Mouse (Mus musculus) stomach, embryonic 16.5 days (tissue): ENCODE measurements around the gene Slc15a1. TPM values are rescaled to one million over a fixed set of nuclear protein-coding genes. Genes with fewer than 3 reads are reported as not detected.

Experiments used
- ATAC-seq: fragments of 200-750 bp; cut with Nextera tagmentation; 2 replicates; pipeline ENCODE4 v1.8.0; 2017; ENCODE audit warnings: moderate number of reproducible peaks, moderate TSS enrichment; ENCODE audit not compliant: insufficient read depth, low FRiP score
- H3K27ac ChIP-seq: fragments of 300-500 bp; sonication (generic); 2 replicates; pipeline ENCODE4 v1.5.1; 2014; ENCODE audit warnings: low read length
- H3K27me3 ChIP-seq: fragments of 300-500 bp; sonication (generic); 2 replicates; pipeline ENCODE4 v1.6.1; 2014; ENCODE audit warnings: low read length, control low read depth, mixed read lengths; ENCODE audit not compliant: control insufficient read depth, insufficient read depth
- H3K36me3 ChIP-seq: fragments of 300-500 bp; sonication (generic); 2 replicates; pipeline ENCODE4 v1.6.1; 2014; ENCODE audit warnings: low read length; ENCODE audit not compliant: control insufficient read depth, insufficient read depth
- H3K4me1 ChIP-seq: fragments of 300-500 bp; sonication (generic); 2 replicates; pipeline ENCODE4 v1.6.1; 2014; ENCODE audit warnings: low read length, control low read depth, mixed read lengths; ENCODE audit not compliant: control insufficient read depth, insufficient read depth
- H3K4me2 ChIP-seq: fragments of 300-500 bp; sonication (generic); 2 replicates; pipeline ENCODE4 v1.6.1; 2014; ENCODE audit warnings: low read depth, low read length, mixed read lengths
- H3K4me3 ChIP-seq: fragments of 300-500 bp; sonication (generic); replicated peaks from 2 replicates; pipeline ENCODE4 v1.5.1; 2014; ENCODE audit warnings: mild to moderate bottlenecking, low read length
- H3K9ac ChIP-seq: fragments of 300-500 bp; sonication (generic); 2 replicates; pipeline ENCODE4 v1.6.1; 2014; ENCODE audit warnings: low read length
- H3K9me3 ChIP-seq: fragments of 300-500 bp; sonication (generic); replicated peaks from 2 replicates; pipeline ENCODE4 v1.6.1; 2016; ENCODE audit warnings: low read length, control low read depth; ENCODE audit not compliant: control insufficient read depth
- WGBS: fragments of 180-500 bp; shearing (Covaris S2); extraction: QIAGEN DNeasy Blood & Tissue Kit; methylation state at CpG from one replicate; pipeline ENCODE4 v1.1.7; 2014; 5-methylcytosine and 5-hydroxymethylcytosine counted together
- polyA plus RNA-seq: library from polyadenylated mRNA; unstranded; fragments of >200 nt; fragmentation: Nextera tagmentation; extraction: Ambion mirVana; gene quantifications from 2 replicates; pipeline ENCODE4 v1.2.1, GENCODE M21; 2015

Slc15a1 gene
- polyA plus RNA-seq, 1 experiment from 2014 or later, result 4.0 TPM

- Histone ChIP-seq H3K9ac (no peak overlapping the region), H3K4me1 (no peaks in the 10 kb centered on the region), H3K27ac (no peak overlapping the region), H3K4me2 (no peak overlapping the region), H3K27me3 (no peaks in the 10 kb centered on the region), H3K9me3 (no peaks in the 10 kb centered on the region), H3K36me3 (no peaks in the 10 kb centered on the region), H3K4me3 (no peak overlapping the region)
- 78% methylated on average over 9 of the region's 9 CpGs for WGBS
- no peak for ATAC-seq
These were observed 25.8 kb upstream of the Slc15a1 start for GRCm38 (mm10) chr14:121530853-121531252.

DNA sequence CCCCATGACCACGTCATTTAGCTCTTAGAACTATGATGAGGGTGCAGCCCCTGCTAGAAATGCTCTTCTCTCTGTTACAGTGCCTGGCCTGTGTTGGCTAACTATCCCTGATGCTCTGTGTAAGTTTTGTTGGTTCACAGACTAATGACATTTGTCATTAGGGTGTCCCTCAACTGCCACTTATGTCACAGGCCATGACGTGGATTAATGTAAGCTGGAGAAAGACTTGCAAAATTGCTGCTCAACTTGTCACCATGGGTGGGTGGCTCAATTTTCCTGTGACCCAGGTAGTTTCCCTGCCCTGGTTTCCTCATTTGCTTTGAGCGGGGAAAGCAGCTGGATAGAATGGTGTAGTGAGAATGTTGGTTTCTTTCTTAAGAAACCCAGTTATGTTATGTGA is 22.8 kb upstream of the Slc15a1 start:
- no peaks in the 10 kb centered on the region for H3K27me3 ChIP-seq
- 82% methylated on average over 3 of the region's 3 CpGs for WGBS
- no peak for ATAC-seq
- no peak overlapping the region for H3K9ac ChIP-seq
- H3K4me2 ChIP-seq, result no peak overlapping the region
- H3K36me3 ChIP-seq, result no peaks in the 10 kb centered on the region
- H3K4me3 ChIP-seq, result no peak overlapping the region
- no peak overlapping the region for H3K27ac ChIP-seq
- no peaks in the 10 kb centered on the region for H3K9me3 ChIP-seq
- no peaks in the 10 kb centered on the region for H3K4me1 ChIP-seq

GRCm38 (mm10) chr14:121527201-121527600 is 22.1 kb upstream of the Slc15a1 start:
- Histone ChIP-seq H3K4me3 (no peak overlapping the region), H3K27ac (no peak overlapping the region), H3K4me2 (no peak overlapping the region), H3K27me3 (no peaks in the 10 kb centered on the region), H3K4me1 (no peaks in the 10 kb centered on the region), H3K9me3 (no peaks in the 10 kb centered on the region), H3K36me3 (no peaks in the 10 kb centered on the region), H3K9ac (no peak overlapping the region)
- WGBS, result 78% methylated on average over 1 of the region's 1 CpGs
- no peak for ATAC-seq

DNA sequence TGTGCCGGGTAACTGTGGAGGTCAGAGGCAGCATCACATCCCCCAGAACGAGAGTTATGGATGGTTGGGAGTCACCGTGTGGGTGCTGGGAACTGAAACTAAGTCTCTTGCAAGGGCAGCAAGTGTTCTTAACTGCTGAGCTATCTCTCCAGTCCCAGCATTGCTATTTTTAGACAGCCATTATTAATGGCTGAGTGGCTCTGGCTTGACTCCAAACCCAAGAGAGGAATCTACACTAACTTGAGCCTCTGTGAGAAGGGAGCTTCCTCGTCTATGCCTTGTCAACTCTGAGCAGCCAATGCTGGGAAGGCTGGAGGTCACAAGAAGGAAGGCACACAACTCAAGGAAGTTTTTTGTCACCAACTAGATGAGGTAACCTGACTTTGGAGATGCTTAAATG is 16.7 kb upstream of the Slc15a1 start:
- Histone ChIP-seq H3K27ac (no peak overlapping the region), H3K9me3 (no peaks in the 10 kb centered on the region), H3K27me3 (no peaks in the 10 kb centered on the region), H3K9ac (no peak overlapping the region), H3K4me2 (no peak overlapping the region), H3K36me3 (no peaks in the 10 kb centered on the region), H3K4me3 (no peak overlapping the region), H3K4me1 (0 out of 2 replicates have a peak, but pooled peaks cover 6% of the 10 kb centered on the region)
- WGBS, result 48% methylated on average over 4 of the region's 4 CpGs
- ATAC-seq, result no peak

DNA sequence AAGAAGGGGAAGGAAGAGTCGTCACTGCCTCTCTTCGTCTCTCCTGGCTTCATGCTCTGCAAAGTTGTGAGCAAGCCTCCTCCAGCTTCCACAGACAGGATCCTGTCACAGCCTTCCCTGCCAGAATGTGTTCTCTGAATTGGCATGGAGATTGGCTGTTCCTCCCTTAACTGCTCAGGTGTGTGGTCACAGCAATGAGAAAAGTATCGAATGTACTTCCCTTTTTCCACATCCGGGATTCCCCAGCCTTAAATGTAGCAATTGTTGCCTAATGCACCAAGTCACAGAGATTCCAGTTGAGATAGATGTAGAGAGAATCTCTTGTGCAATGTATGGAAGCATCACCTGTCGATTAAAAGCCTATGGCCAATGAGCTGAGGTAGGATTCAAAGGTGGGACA is 11.8 kb upstream of the Slc15a1 start:
- no peak overlapping the region for H3K27ac ChIP-seq
- 0 out of 2 replicates have a peak, but pooled peaks cover 6% of the 10 kb centered on the region for H3K4me1 ChIP-seq
- H3K4me2 ChIP-seq, result no peak overlapping the region
- H3K4me3 ChIP-seq, result no peak overlapping the region
- no peak overlapping the region for H3K9ac ChIP-seq
- H3K27me3 ChIP-seq, result no peaks in the 10 kb centered on the region
- ATAC-seq, result no peak
- 80% methylated on average over 5 of the region's 5 CpGs for WGBS
- no peaks in the 10 kb centered on the region for H3K9me3 ChIP-seq
- H3K36me3 ChIP-seq, result no peaks in the 10 kb centered on the region

DNA sequence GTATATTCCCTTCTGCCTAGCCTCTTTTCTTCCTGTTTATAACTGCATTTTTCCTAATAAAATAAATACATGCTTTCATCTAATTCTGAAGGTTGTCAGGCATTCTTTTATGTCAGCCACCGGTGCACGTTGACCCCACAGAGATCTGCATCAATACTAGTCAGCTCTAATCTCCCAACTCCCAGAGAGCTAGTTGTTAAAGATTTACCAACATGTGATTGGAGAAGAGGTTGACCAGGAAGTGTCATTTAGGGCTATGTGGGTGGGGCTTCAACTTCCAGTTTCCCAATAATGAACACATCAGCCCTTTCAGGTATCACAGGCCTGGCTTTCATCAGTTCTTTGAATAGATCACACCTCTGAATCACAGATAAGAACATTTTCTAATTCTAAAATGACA is 3.9 kb upstream of the Slc15a1 start:
- H3K36me3 ChIP-seq, result no peaks in the 10 kb centered on the region
- no peaks in the 10 kb centered on the region for H3K9me3 ChIP-seq
- no peak overlapping the region for H3K4me2 ChIP-seq
- no peak for ATAC-seq
- H3K4me3 ChIP-seq, result no peak overlapping the region
- WGBS, result 45% methylated on average over 2 of the region's 2 CpGs
- no peak overlapping the region for H3K27ac ChIP-seq
- no peaks in the 10 kb centered on the region for H3K4me1 ChIP-seq
- no peak overlapping the region for H3K9ac ChIP-seq
- H3K27me3 ChIP-seq, result peaks cover 12% of the 10 kb centered on the region

- no peaks in the 10 kb centered on the region for H3K36me3 ChIP-seq
- no peak overlapping the region for H3K4me3 ChIP-seq
- H3K27me3 ChIP-seq, result peaks cover 12% of the 10 kb centered on the region
- H3K4me1 ChIP-seq, result no peaks in the 10 kb centered on the region
- H3K27ac ChIP-seq, result no peak overlapping the region
- no peaks in the 10 kb centered on the region for H3K9me3 ChIP-seq
- no peak overlapping the region for H3K4me2 ChIP-seq
- H3K9ac ChIP-seq, result no peak overlapping the region
- ATAC-seq, result no peak
- WGBS, result 20% methylated on average over 6 of the region's 6 CpGs
These were observed 1.3 kb upstream of the Slc15a1 start for GRCm38 (mm10) chr14:121506336-121506735.

- no peak for ATAC-seq
- no peaks in the 10 kb centered on the region for H3K36me3 ChIP-seq
- no peaks in the 10 kb centered on the region for H3K4me1 ChIP-seq
- no peak overlapping the region for H3K27ac ChIP-seq
- H3K9ac ChIP-seq, result no peak overlapping the region
- H3K9me3 ChIP-seq, result no peaks in the 10 kb centered on the region
- peaks cover 12% of the 10 kb centered on the region for H3K27me3 ChIP-seq
- peak overlapping the region; percentile 50; the same call in 1 of the 2 replicates for H3K4me2 ChIP-seq
- 27% methylated on average over 9 of the region's 9 CpGs for WGBS
- no peak overlapping the region for H3K4me3 ChIP-seq
These were observed 421 bp upstream of the Slc15a1 start for GRCm38 (mm10) chr14:121505485-121505860.

GRCm38 (mm10) chr14:121500577-121500976 is 4.5 kb downstream of the Slc15a1 start:
- Histone ChIP-seq H3K9me3 (no peaks in the 10 kb centered on the region), H3K4me2 (no peak overlapping the region), H3K27ac (no peak overlapping the region), H3K4me1 (no peaks in the 10 kb centered on the region), H3K4me3 (no peak overlapping the region), H3K9ac (no peak overlapping the region), H3K27me3 (peaks cover 7% of the 10 kb centered on the region), H3K36me3 (no peaks in the 10 kb centered on the region)
- WGBS, result 50% methylated on average over 2 of the region's 2 CpGs
- ATAC-seq, result no peak

- Histone ChIP-seq H3K4me2 (no peak overlapping the region), H3K27me3 (no peaks in the 10 kb centered on the region), H3K4me3 (no peak overlapping the region), H3K9ac (no peak overlapping the region), H3K9me3 (no peaks in the 10 kb centered on the region), H3K27ac (no peak overlapping the region), H3K36me3 (no peaks in the 10 kb centered on the region), H3K4me1 (no peaks in the 10 kb centered on the region)
- WGBS, result 40% methylated on average over 1 of the region's 1 CpGs
- ATAC-seq, result no peak
These were observed 5.3 kb downstream of the Slc15a1 start for GRCm38 (mm10) chr14:121499769-121500168.
